Mouse (Mus musculus) liver, embryonic 16.5 days (tissue): ENCODE results near the gene Cux1. TPM values are rescaled to one million over a fixed set of nuclear protein-coding genes. Genes with fewer than 3 reads are reported as not detected.
A peak's percentile ranks its signal among the peaks of the same experiment; 100 is the strongest.

ENCODE experiments used
- ATAC-seq: fragments of 200-750 bp; cut with Nextera tagmentation; 2 replicates; pipeline ENCODE4 v1.8.0; 2017; ENCODE audit warnings: low read depth, mild to moderate bottlenecking, moderate number of reproducible peaks, moderate library complexity
- H3K27ac ChIP-seq: fragments of 300-500 bp; sonication (generic); 2 replicates; pipeline ENCODE4 v1.5.1; 2014; ENCODE audit warnings: mild to moderate bottlenecking, low read length
- H3K27me3 ChIP-seq: fragments of 300-500 bp; sonication (generic); 2 replicates; pipeline ENCODE4 v1.6.1; 2014; ENCODE audit warnings: low read depth, low read length, mixed read lengths; ENCODE audit not compliant: control insufficient read depth, insufficient read depth
- H3K36me3 ChIP-seq: fragments of 300-500 bp; sonication (generic); 2 replicates; pipeline ENCODE4 v1.6.1; 2014; ENCODE audit warnings: mild to moderate bottlenecking; ENCODE audit not compliant: control insufficient read depth, insufficient read depth
- H3K4me1 ChIP-seq: fragments of 300-500 bp; sonication (generic); 2 replicates; pipeline ENCODE4 v1.6.1; 2014; ENCODE audit warnings: low read depth, low read length, mixed read lengths; ENCODE audit not compliant: control insufficient read depth
- H3K4me2 ChIP-seq: fragments of 300-500 bp; sonication (generic); 2 replicates; pipeline ENCODE4 v1.6.1; 2014; ENCODE audit warnings: low read depth, low read length, mixed read lengths
- H3K4me3 ChIP-seq: fragments of 300-500 bp; sonication (generic); 2 replicates; pipeline ENCODE4 v1.5.1; 2014; ENCODE audit warnings: low read depth, mild to moderate bottlenecking, low read length
- H3K9ac ChIP-seq: fragments of 300-500 bp; sonication (generic); 2 replicates; pipeline ENCODE4 v1.6.1; 2014; ENCODE audit warnings: low read depth, low read length
- H3K9me3 ChIP-seq: fragments of 300-500 bp; sonication (generic); replicated peaks from 2 replicates; pipeline ENCODE4 v1.6.1; 2016; ENCODE audit warnings: low read length; ENCODE audit not compliant: control insufficient read depth
- WGBS: fragments of 180-500 bp; shearing (Covaris S2); extraction: QIAGEN DNeasy Blood & Tissue Kit; methylation state at CpG from one replicate; pipeline ENCODE4 v1.1.7; 2014; ENCODE audit not compliant: insufficient replicate concordance; 5-methylcytosine and 5-hydroxymethylcytosine counted together
- polyA plus RNA-seq: library from polyadenylated mRNA; unstranded; fragments of >200 nt; fragmentation: Nextera tagmentation; extraction: Ambion mirVana; gene quantifications from 2 replicates; pipeline ENCODE4 v1.2.1, GENCODE M21; 2015

Cux1 gene
- polyA plus RNA-seq, 1 experiment from 2014 or later, result 17.1 TPM

DNA sequence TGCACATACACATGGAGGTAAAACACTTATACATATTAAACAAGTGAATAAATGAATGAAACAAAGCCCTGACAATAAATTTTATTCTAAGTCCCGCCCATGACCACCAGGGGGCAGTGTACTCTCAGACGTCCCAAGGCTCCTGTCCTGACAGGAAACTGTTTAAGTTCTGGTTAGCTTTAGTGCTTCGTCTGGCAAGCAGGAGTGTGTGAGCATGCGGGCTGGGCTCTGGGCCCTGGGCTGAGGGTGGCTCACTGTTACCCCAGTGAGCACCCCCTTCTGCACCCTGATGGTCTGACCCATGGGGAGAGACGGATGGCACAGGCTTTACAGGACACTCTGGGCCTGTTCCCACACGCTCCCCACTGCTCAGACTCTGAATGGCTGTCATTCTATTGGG, 308.4 kb downstream of the Cux1 start:
- Histone ChIP-seq H3K4me2 (no peak overlapping the region), H3K9me3 (no peaks in the 10 kb centered on the region), H3K27me3 (no peaks in the 10 kb centered on the region), H3K36me3 (no peaks in the 10 kb centered on the region), H3K4me3 (no peak overlapping the region), H3K4me1 (no peaks in the 10 kb centered on the region), H3K9ac (no peak overlapping the region), H3K27ac (no peak overlapping the region)
- 31% methylated on average over 6 of the region's 6 CpGs for WGBS
- no peak for ATAC-seq

DNA sequence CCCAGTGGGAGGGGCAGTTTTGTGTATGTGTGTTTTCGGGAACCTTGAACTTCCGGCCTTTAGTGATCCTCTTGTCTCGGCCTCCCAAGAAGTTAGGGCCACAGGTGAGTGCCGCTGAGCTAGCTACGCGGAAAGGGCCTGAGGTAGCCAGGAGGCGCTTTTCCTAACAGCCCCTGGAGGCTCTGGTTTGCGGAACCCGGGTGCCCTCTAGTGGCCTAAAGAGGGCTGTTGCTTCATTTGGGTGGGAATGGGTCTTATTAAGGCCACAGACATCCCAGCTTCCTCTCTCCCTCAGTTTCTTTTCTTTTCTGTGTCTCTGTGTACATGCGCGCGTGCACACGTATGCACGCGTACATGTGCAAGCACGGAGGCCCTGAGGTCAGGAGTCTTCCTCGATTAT, 314.4 kb downstream of the Cux1 start:
- Histone ChIP-seq H3K4me3 (no peak overlapping the region), H3K4me2 (no peak overlapping the region), H3K27ac (no peak overlapping the region), H3K4me1 (no peaks in the 10 kb centered on the region), H3K9me3 (no peaks in the 10 kb centered on the region), H3K9ac (no peak overlapping the region), H3K36me3 (no peaks in the 10 kb centered on the region), H3K27me3 (no peaks in the 10 kb centered on the region)
- ATAC-seq, result 0 out of 2 replicates have a peak, but pooled peaks have one; percentile 43
- WGBS, result 16% methylated on average over 17 of the region's 17 CpGs

DNA sequence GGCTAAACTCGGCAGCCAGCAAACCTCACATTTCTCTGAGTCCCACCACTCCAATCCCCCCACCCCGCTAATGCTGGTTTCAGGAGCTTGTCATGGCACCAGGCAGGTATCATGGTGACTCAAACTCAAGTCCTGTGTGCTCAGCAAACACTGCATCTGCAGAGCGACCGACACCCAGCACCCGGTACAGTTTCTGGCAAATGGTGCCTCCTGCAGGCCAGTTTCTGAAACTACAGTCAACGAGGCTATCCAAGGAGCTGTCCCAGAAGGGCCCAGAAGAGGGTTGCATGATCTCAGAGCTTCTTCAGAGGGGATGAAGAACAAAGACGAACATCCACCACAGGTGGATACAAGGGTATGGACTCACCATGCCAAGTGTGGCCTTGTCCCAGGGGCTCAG, 316.3 kb downstream of the Cux1 start:
- no peaks in the 10 kb centered on the region for H3K9me3 ChIP-seq
- H3K27me3 ChIP-seq, result no peaks in the 10 kb centered on the region
- no peak for ATAC-seq
- no peak overlapping the region for H3K4me3 ChIP-seq
- H3K36me3 ChIP-seq, result no peaks in the 10 kb centered on the region
- no peak overlapping the region for H3K27ac ChIP-seq
- no peak overlapping the region for H3K9ac ChIP-seq
- no peak overlapping the region for H3K4me2 ChIP-seq
- peaks cover 3% of the 10 kb centered on the region for H3K4me1 ChIP-seq
- 37% methylated on average over 7 of the region's 7 CpGs for WGBS

DNA sequence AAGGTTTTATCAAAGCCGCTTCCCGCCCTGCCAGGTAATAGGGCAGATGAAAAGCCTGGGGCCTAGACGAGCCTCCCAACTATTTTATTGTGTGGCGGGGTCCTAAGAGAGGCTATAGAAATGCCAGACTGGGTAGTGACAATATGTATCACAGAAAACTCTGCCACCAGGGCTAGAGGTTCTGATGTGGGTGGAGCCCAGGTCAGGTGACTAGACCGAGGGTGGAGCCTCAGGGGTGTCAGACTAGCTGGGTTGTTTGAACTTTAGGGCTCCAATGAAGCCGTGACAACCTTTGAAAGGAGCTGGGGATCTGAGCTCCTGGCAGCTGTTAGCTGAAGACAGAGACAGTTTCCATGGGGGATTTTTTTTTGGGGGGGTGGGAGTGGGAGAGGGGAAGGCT, 318.8 kb downstream of the Cux1 start:
- Histone ChIP-seq H3K9ac (no peak overlapping the region), H3K4me1 (peaks cover 6% of the 10 kb centered on the region), H3K27me3 (peaks cover 12% of the 10 kb centered on the region), H3K27ac (no peak overlapping the region), H3K36me3 (no peaks in the 10 kb centered on the region), H3K4me3 (no peak overlapping the region), H3K9me3 (no peaks in the 10 kb centered on the region), H3K4me2 (no peak overlapping the region)
- WGBS, result 46% methylated on average over 6 of the region's 6 CpGs
- ATAC-seq, result no peak

DNA sequence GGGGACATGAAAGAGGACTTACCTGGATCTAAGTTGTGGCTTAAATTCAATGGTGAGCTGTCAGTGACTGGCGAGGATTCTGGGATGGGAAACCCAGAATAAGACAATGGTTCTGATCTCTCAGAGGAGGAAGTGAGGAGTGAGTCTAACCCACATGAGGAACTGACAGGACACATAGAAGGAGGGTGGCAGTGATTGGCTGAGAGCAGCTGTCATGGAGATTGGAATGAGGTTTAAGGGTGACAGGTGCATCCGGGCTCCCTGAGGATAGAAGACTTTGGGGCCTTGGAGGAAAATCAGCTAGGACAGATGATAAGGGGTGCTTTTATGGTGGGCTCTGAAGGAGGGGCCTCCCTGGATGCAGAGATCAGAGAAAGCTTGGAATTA, 320.8 kb downstream of the Cux1 start, which contains the start of gene Sh2b2:
Sh2b2 (minus strand) TSS at position 105 of the 387 bp plus-strand sequence.
- 33% methylated on average over 2 of the region's 2 CpGs for WGBS

DNA sequence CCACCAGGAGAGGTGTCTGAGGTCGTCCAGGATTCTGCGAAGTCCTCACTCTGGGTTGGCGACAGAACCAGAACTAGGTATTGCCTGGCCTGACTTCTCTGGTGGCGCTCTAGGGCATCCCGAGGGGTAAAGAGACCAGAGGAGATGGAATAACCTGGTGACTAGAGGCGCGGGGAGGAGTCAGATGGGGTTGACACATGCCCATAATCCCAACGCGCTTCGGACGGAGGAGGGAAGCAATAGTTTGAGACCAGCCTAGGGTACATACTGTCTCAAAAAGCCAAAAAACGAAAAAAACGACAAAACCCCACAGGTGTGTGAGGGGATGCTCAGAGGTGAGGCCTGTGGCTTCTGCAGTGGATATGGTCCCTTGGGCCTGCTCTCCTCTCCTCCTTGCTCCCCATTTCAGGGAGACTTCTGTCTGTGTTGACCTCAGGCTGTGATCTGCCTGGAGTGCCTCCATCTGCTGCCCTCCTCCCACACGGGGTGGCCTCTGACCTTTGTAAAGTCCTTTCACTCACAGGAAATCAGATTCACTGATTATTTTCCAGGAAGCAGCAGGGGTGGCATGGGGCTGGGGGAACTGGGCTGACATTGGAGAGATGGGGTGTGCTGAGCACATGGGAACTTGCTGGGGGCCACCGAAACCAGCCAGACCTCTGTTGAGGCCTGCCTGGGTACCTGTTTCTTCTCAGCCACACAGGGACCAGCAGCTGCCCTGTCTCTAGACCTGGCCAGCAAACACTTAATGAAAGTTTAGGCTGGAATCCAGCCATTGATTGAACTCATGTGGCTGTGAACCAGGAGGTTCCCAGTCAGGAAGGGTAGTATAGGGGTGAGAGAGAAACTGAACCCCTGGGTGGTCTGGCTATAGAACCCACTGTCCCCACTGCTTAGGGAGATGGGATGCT, 321.5 kb downstream of the Cux1 start:
- peak overlapping the region; percentile 66 for H3K27ac ChIP-seq
- 19% methylated on average over 15 of the region's 15 CpGs for WGBS
- peaks cover 12% of the 10 kb centered on the region for H3K27me3 ChIP-seq
- H3K4me1 ChIP-seq, result peaks cover 6% of the 10 kb centered on the region
- H3K36me3 ChIP-seq, result no peaks in the 10 kb centered on the region
- no peak for ATAC-seq
- peak overlapping the region; percentile 69 for H3K4me3 ChIP-seq
- peak overlapping the region; percentile 77 for H3K4me2 ChIP-seq
- H3K9ac ChIP-seq, result no peak overlapping the region; the same call in 1 of the 2 replicates
- no peaks in the 10 kb centered on the region for H3K9me3 ChIP-seq

More for the DNA sequence above, 320.8 kb downstream of the Cux1 start, which contains the start of gene Sh2b2:
- H3K4me2 ChIP-seq, result peak within 1 kb of the TSS; percentile 77
- no peak within 1 kb of the TSS; the same call in 1 of the 2 replicates for H3K9ac ChIP-seq
- H3K27me3 ChIP-seq, result peaks cover 12% of the 10 kb centered on the region
- H3K36me3 ChIP-seq, result no peaks in the 10 kb centered on the region
- ATAC-seq, result no peak
- peak within 1 kb of the TSS; percentile 66 for H3K27ac ChIP-seq
- H3K4me1 ChIP-seq, result peaks cover 6% of the 10 kb centered on the region
- H3K9me3 ChIP-seq, result no peaks in the 10 kb centered on the region
- H3K4me3 ChIP-seq, result peak within 1 kb of the TSS; percentile 69

- Histone ChIP-seq H3K4me1 (peaks cover 6% of the 10 kb centered on the region), H3K36me3 (no peaks in the 10 kb centered on the region), H3K4me3 (peak overlapping the region; percentile 69), H3K9me3 (no peaks in the 10 kb centered on the region), H3K27ac (peak overlapping the region; percentile 66), H3K9ac (peak overlapping the region; percentile 37; the same call in 1 of the 2 replicates), H3K27me3 (peaks cover 12% of the 10 kb centered on the region), H3K4me2 (peak overlapping the region; percentile 77)
- under 1% methylated on average over 37 of the region's 57 CpGs for WGBS
- ATAC-seq, result peak; percentile 74
Observed at GRCm38 (mm10) chr5:136244762-136245540, 322.3 kb downstream of the Cux1 start.

DNA sequence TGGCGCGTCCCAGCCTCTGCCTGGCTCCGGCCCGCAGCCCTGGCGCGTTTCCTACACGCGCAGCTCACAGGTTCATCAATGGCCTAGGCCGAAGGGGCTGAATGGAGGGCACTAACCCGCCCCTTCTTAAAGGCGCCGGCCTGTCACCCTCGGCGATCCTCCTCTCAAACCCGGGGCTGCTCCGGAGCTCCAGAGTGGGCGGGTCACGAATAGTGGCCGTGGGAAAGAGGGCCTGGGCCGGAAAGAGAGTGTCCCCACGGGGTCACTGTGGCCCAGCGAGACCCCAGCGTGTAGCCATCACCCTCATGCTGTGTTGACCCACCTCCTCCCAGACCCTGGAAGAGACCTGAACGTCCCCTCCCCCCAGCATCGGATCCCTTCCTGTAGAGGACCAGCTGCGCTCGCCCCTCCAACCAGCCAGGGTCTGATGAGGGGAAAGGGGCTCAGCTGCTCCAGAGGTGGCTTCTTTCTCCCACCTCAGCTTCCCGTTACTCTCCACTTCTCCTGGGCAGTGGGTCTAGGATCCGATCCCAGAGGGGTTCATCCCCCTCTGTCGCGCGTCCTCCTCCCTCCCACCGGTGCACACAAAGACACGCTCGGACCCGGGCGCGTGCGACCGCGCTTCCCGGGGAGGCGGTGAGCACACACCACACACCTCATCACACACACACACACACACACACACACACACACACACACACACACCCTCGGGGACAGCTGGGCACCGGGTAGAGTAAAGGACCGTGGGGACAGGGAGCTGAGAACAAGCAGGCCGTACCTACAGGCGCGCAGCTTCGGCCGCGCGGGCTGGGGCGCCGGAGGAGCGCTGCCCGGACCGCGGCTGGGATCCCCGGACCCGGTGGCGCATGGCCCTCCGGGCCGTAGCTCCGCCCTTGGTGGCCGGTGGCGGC, 323.2 kb downstream of the Cux1 start:
- no peaks in the 10 kb centered on the region for H3K36me3 ChIP-seq
- no peaks in the 10 kb centered on the region for H3K9me3 ChIP-seq
- peak overlapping the region; percentile 77 for H3K4me2 ChIP-seq
- peaks cover 12% of the 10 kb centered on the region for H3K27me3 ChIP-seq
- ATAC-seq, result peak; percentile 37
- H3K27ac ChIP-seq, result no peak overlapping the region
- H3K9ac ChIP-seq, result peak overlapping the region; percentile 37
- peak overlapping the region; percentile 69 for H3K4me3 ChIP-seq
- under 1% methylated on average over 66 of the region's 67 CpGs for WGBS
- peaks cover 6% of the 10 kb centered on the region for H3K4me1 ChIP-seq
